Mouse (Mus musculus) kidney, postnatal 14 days (tissue): ENCODE results near the gene Gm26657.

Experiments used
- DNase-seq: peaks from one replicate; pipeline ENCODE4 v3.0.0; 2022; ENCODE audit warnings: mixed read lengths

Gene Gm26657

GRCm38 (mm10) chr4:56740020-56740485 is at the start of gene Gm26657:
Gm26657 (plus strand) TSS chr4:56740070.
- no peak for DNase-seq

GRCm38 (mm10) chr4:56696401-56696800 is 43.5 kb upstream of the Gm26657 start:
- no peak for DNase-seq

GRCm38 (mm10) chr4:56698671-56699070 is 41.2 kb upstream of the Gm26657 start:
- DNase-seq, result no peak

- DNase-seq, result no peak
Measured at GRCm38 (mm10) chr4:56702234-56702633, 37.6 kb upstream of the Gm26657 start.

- no peak for DNase-seq
Measured at GRCm38 (mm10) chr4:56713155-56713554, 26.7 kb upstream of the Gm26657 start.

- DNase-seq, result no peak
Measured at GRCm38 (mm10) chr4:56716801-56717200, 23.1 kb upstream of the Gm26657 start.

- no peak for DNase-seq
Measured at GRCm38 (mm10) chr4:56717932-56718331, 21.9 kb upstream of the Gm26657 start.

GRCm38 (mm10) chr4:56718573-56719442 is 21.1 kb upstream of the Gm26657 start:
- no peak for DNase-seq

- no peak for DNase-seq
Measured at GRCm38 (mm10) chr4:56719456-56719855, 20.4 kb upstream of the Gm26657 start.

- DNase-seq, result no peak
Measured at GRCm38 (mm10) chr4:56720403-56720802, 19.5 kb upstream of the Gm26657 start.

GRCm38 (mm10) chr4:56721469-56721868 is 18.4 kb upstream of the Gm26657 start:
- DNase-seq, result peak; percentile 29

- peak; percentile 28 for DNase-seq
Measured at GRCm38 (mm10) chr4:56722346-56722745, 17.5 kb upstream of the Gm26657 start.

GRCm38 (mm10) chr4:56723237-56723636 is 16.6 kb upstream of the Gm26657 start:
- DNase-seq, result peak; percentile 34

GRCm38 (mm10) chr4:56725839-56726238 is 14.0 kb upstream of the Gm26657 start:
- DNase-seq, result no peak

- DNase-seq, result no peak
Measured at GRCm38 (mm10) chr4:56740611-56741010, 741 bp downstream of the Gm26657 start.

- no peak for DNase-seq
Measured at GRCm38 (mm10) chr4:56741041-56741493, 1.2 kb downstream of the Gm26657 start, which contains the start of gene Actl7b. Actl7b (minus strand) TSS chr4:56741443.

GRCm38 (mm10) chr4:56742698-56743097 is 2.8 kb downstream of the Gm26657 start:
- DNase-seq, result no peak

GRCm38 (mm10) chr4:56743363-56744195 is 3.7 kb downstream of the Gm26657 start, which contains the start of gene Actl7a:
Actl7a (plus strand) TSS chr4:56743413.
- no peak for DNase-seq

GRCm38 (mm10) chr4:56746345-56746744 is 6.5 kb downstream of the Gm26657 start:
- no peak for DNase-seq

GRCm38 (mm10) chr4:56747456-56747855 is 7.6 kb downstream of the Gm26657 start:
- no peak for DNase-seq

GRCm38 (mm10) chr4:56756021-56756420 is 16.2 kb downstream of the Gm26657 start:
- no peak for DNase-seq

- DNase-seq, result no peak
Measured at GRCm38 (mm10) chr4:56756966-56757600, 17.2 kb downstream of the Gm26657 start.

- DNase-seq, result no peak
Measured at GRCm38 (mm10) chr4:56757693-56758092, 17.8 kb downstream of the Gm26657 start.
